Mouse (Mus musculus) frontal cortex, postnatal 10 days (tissue): Measurements from ENCODE around the gene Pmepa1.
A peak's percentile ranks its signal among the peaks of the same experiment; 100 is the strongest.

Experiments used
- DNase-seq, 2 experiments: peaks; one replicate each; pipeline ENCODE4 v3.0.0; 2022; ENCODE audit warnings: low spot score in 2 of 2, mixed read lengths in 1 of 2

Gene Pmepa1

DNA sequence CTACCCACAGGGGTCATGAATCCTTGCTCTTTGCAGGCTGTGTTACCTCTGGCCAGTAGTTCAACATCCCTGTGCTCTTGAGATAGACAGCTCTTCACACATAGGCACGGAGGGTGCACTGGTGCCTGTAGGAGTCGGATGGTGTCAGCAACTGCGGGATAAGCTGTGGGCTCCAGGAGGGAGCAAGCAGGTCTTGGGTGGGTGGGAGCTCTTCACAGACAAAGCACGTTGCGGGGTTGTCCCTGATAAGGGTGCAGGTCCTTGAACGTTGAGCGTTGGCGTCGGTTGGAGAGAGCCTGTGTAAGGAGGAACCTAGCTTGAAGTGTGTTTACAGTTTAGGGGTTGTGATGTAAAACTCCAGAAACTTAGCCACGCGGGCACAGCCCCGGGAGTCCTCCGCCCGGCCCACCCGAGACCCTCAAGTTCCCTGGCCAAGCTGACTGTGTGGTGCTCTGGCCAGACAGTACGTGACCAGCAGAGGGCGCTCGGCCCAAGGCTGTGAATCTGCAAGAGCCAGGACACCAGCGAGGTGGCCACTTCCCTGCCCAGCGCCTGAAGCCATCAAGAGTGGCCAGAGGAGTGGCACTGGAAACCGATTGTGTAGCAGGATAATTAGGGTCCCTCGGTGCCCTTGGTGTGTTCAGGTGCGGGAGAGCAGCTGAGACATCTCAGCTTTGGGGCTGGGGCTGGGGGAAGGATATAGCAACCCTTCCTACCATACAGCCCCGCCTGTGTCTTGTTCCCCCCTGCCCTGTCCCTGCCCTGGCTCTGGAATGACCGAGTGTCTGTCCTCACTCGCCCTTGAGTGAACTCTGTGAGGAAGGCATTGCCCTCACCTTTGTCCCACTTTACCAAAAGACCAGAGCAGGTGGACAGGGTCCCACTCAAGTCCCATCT lies 90.0 kb downstream of the Pmepa1 start:
- peak in 1 of 2 experiments; percentile 84 for DNase-seq

DNA sequence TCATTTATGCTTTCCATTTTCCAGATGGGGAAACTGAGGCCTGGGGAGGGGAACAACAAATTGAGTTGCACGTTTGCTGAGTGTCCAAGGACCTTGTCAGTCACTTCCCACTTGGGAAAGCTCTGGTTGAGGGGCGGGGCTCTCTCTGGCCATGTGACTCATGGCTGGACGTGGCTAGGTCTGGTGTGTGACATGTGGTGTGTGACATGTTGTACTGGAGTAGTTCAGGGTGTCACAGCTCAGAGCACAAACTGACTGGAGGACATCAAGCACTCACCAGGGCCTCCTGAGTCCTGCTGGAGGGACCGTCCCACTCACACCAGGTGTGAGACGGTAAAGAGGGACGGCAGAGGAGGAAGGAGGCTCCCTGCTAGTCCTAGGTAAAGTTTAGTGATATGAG lies 91.1 kb downstream of the Pmepa1 start:
- no peak for DNase-seq

DNA sequence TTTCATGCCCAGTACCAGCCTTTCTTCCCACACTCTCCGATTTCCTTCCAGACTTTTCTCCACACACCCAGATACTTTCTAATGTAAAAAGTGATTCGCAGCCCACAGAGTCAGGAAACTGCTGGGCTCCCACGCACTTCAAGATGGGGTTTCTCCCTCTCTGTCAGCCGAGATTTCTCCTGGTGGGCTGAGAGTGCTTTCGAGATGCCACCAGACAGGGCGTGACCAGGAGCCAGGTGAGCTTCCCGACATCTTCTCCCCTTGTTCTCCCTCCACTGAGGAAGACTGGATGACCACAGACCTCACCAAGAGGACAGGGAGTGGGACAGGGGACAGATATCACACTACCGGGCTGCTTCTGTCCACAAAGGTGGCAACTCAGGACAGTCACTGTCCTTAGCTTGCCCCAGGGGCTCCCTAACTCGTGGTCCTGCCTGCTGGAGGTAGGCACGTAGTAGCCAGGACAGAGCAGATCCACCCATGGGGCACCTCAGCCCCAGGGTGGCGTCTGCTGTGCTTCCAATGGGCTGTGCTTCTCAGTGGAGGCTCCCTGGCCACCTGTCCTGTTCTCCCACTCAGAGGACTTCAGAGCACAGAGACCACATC lies 91.8 kb downstream of the Pmepa1 start:
- no peak for DNase-seq

DNA sequence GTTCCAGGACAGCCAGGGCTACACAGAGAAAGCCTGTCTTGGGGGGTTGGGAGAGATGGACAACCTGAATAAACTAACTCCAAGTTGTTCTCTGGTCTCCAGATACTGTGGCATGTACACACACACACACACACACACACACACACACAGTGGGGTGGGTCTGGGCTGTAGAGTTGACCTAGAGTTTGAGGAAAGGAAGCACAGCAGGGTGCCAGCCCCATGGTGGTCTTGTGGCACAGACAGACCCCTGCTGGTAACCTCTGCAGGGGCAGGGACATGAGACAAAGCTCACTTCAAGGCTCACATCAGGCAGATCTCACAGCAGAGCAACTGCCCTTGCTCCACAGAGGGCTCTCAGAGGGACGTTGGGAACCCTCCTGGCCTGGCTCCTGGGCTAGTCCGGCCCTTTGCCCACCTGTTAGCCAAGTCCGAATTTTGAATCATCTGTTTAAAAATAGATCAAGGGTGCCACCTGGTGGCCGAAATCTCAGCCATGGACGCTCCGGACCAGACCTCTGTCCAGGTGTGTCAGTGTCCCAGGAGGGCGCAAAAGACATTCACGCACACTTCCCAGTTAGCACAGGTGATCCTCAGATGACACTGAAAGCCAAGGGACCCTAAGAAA lies 92.4 kb downstream of the Pmepa1 start:
- peak in 1 of 2 experiments; percentile 67 for DNase-seq

DNA sequence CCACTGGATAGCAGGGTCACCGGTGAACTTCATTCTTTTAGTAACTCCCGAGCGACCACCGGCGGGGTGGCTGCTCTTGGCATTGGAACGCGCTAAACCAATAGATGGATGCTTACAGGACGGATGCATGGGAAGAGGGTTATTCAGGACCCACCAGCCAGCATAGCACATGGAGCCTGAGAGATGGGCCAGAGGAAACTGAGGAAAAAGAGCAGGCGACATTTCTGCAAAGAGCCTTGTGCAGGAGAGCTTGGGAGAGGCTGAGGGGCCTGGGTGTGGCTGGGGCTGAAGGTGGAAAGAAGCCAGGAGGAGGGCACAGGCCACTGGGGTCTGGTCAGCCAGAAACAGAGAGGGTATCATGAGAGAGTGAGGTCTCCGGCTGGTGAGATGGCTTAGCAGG lies 93.0 kb downstream of the Pmepa1 start:
- DNase-seq = no peak

DNA sequence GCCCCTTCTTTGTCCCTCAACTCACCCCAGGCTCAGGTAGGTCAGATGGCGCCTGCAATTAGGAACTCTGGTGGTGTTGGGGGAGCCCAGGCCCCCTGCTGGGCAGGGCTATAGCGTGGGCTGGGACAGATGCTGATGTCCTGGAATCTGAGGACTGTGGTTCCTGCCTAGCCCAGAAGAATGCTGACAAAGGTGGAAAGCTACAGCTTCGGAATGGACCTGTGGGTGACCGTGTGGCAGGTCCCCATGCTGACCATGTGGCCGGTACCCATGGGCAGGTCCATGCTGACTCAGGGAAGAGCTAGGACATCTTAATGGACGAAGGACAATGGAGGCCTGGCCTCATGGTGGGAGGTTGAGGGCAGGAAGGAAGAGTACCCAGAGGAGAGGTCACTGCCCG lies 93.5 kb downstream of the Pmepa1 start:
- DNase-seq = no peak

DNA sequence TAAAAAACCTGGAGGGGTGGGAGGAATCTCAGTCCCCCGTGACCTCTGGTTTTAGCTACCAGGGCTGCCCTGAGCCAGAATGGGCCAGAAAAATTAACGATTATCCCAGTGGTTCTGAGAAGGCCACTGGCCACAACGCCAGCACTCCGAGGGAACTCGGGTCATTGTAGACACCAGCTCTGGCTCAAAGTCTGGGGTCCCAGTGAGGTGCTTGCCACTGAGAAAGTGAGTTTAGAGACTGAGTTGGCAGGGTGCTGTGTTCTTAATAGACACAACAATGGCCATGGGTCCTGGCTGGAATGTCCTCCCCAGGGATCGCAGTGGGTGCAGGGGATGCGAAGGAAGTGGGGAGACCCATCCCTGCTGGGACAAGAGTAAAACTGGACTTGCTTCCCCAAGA lies 94.4 kb downstream of the Pmepa1 start:
- DNase-seq = no peak

DNA sequence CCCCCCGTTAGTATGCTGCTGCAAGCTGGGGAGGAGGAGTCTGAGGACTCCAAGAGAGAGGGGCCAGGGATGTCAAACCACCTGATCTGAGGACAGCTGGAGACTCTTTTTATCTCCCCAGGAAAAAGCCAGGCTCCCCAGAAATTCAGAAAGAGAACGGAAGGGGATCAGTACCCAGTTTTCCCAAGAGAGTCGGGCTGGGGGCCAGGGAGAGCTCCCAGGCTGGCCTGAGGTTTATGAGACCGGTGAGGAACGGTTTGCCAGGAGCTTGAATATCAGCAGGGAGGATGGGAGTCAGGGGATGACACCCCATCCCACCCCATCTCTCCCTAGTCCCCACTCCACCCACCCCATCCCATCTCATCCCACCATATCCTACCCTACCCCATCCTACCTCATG lies 94.8 kb downstream of the Pmepa1 start:
- no peak for DNase-seq

DNA sequence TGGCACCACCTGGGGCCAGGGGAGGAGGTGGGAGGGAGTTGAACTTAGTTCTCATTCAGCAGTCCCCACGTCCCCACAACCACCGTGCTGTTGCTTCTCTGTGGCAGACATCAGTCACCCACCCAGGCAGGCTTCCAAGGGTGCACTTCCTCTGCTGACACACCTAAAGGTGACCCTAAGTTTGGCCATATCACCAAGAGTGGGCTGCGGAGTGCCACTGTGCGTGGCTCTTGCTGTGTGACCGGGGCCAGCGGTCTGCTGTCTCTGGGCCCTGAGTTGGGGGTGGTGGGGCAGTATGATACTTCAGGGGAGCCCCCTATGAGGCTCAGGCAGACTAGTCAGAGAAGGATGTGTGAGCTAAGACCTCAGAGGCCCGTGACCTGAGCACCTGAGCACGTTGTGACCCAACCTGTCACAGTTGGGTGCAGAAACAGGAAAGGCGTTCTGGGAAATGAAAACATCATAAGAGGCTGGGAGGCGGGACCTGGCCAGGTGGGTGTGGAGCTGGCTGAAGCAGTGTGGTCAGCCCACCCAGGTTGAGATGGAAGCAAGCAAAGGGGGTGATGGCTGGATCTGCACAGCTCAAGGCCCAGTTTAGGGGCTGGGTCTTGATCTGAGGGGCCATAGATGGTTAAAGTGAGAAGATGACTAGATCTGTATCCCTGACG lies 95.5 kb downstream of the Pmepa1 start:
- DNase-seq = no peak

DNA sequence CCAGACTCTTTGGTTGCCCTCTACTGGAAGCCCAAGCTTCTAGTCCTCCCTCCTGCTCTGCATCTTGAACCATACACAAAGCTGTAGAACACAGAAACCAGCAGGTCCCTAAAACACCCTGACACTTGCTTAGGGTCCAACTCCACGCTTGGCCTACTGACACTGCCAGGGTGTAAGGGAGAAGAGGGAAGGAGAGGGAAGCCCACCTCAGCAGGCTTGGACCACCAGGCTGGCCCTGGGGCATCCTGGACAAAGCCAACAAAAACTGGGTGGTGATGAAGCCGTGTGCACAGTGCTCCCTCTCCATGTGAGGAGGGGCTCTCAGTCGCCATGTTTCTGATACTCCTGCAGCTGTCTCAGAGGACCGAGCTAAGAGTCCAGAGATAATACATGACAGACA lies 96.3 kb downstream of the Pmepa1 start:
- no peak for DNase-seq

DNA sequence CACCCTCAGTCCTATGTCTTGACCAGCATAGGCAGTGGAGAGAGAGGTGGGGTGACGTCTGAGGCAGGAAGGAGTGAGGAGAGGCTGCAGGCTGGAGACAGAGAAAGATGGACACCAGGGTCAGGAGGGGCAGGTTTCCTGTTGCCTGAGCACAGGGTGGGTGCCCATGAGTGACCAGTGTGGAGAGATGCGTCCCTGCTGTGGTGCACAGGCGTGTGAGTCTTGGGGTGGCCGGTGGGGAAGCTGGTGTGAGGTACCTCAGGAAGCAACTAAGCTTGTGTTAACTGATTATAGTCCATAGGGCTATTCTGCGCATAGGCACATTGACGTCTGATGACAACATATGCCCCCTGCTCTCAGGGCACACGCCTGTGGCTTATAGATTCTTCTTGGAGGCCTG lies 97.3 kb downstream of the Pmepa1 start:
- no peak for DNase-seq

DNA sequence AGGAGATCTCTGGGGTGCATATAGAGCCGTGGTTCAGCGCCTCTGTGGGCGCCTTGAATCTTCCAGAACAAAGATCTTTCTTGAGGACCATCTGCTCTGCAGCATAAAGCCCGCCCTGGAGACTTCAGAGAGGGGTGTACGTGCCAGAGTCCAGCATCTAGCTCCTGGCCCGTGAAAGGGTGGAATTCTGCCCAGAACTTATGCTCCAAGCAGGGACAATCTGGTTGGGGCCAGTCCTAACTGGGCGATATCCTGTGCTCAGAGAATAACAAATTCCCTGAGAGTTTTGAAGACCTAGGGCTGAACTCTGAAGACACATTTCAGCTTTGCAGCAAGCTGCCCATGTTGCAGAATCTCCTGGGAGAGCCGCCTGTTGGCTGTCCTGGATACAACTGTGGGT lies 98.4 kb downstream of the Pmepa1 start:
- no peak for DNase-seq

DNA sequence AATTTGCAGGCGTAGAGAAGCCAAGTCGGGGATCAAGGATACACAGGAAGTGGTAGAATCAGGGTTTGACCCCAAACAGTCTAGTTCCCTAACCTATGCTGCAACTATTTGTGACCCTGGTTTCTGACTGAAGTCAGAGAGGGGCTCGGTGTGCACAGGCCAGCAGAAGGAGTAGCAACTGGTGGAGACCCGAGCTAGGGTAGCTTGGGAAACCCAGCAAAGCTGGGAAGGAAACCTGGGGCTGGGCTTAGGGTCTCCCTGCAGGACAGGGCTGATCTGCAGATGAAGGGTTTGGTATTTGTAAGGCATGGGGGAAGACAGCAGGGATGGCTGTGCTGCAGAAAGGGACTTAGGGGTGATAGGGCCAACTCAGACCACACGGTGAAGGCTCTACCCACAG lies 98.9 kb downstream of the Pmepa1 start:
- DNase-seq = no peak

DNA sequence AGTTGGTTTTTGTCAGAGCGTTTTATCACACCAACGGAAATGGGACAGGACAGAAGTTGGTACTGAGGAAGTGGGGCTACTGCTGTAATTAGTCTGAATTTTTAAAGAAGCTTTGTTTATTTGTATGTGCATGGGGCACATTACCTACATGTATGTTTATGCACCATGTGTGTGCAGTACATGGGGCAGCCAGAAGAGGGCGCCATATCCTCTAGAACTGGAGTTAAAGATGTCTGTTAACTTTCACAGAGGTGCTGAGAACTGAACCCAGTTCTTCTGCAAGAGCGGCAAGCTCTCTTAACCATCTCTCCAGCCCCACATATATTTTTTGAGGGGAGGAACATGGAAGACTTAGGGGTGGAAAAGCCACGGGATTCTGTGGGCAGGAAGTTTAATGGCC lies 100.6 kb downstream of the Pmepa1 start:
- peak in 1 of 2 experiments; percentile 8 for DNase-seq

DNA sequence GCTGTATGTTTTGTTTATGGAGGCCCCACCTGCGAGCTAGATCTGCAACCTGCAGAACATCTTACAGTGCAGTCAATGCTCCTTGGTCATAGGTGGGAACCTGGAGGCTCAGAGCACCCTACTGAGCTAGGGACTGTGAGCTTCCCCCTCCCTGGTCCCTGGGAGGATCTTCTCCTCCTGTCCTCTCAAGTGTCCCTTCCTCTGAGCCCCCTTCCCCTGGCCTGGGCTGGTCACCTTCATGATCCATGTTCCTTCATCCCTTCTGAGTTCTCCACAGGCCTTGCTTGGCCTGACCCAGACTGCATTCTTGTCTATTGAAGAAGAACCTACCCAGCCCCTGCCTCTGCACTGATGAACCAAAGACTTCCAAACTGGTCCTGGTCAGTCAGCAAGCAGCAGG lies 101.8 kb downstream of the Pmepa1 start:
- peak in 1 of 2 experiments; percentile 5 for DNase-seq
